8 mouse cellular contexts compared by ENCODE assay signal in the genomic region with DNA sequence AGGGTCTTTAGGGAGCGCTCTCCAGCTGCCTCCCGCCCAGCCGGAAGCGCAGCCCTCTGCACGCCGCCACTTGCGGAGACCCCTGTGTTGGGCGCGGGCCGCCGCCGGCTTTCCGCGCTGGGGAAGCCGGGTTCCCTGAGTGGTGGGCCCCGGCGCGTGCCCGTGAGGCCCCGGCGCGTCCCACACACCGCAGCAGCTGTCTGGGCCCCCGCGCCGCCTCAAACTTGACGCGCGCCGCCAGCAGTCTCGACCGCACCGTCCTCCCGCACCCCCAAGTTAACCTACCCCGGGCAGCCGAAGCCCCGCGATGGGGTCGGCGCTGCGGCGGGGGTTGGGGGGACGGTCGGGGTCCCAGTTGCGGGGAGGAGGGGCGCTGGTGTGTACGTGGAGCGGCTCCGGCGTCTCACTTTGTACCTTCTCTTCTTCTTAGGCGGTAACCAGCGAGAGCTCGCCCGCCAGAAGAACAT. TPM values are rescaled to one million over a fixed set of nuclear protein-coding genes. Genes with fewer than 3 reads are reported as not detected.
DNase-seq lines count a peak whose midpoint lies in the region; ATAC-seq and TF ChIP-seq lines count a peak whose summit lies in the region.

No protein-coding gene starts in this region.

- ATAC-seq in Patski, result peak; percentile 0
- peak; percentile 83 for ATAC-seq in forebrain, embryonic 15.5 days (replicated peaks)
- no peak; the same call in 1 of the 2 replicates for ATAC-seq in megakaryocyte progenitor cell, adult 5-6 weeks (replicated peaks; ENCODE audit: poor library complexity)

- H3K4me2 ChIP-seq in forebrain, embryonic 15.5 days (replicated peaks), result peak overlapping the region; percentile 73

- H3K36me3 ChIP-seq in kidney, adult 2 months (ENCODE audit: control insufficient read depth, insufficient read depth, low read length), result peaks cover 4% of the 10 kb centered on the region
- peaks cover 16% of the 10 kb centered on the region for H3K36me3 ChIP-seq in forebrain, embryonic 15.5 days
- peaks cover 19% of the 10 kb centered on the region for H3K36me3 ChIP-seq in liver, adult 2 months (ENCODE audit: control insufficient read depth, insufficient read depth, low read length)

- POLR2A ChIA-PET in Patski (lab: Charles Lee), result interaction anchor here (0.6 to 1.5 kb wide), 3 partner anchors 9 to 30 kb away, joined by 3 to 4 read pairs (median 4); no protein-coding TSS in a partner anchor

- under 1% methylated on average over 54 of the region's 54 CpGs for WGBS in kidney, adult 2 months
- WGBS in forebrain, embryonic 15.5 days, result 1% methylated on average over 48 of the region's 54 CpGs
- WGBS in liver, adult 2 months, result under 1% methylated on average over 54 of the region's 54 CpGs
- under 1% methylated on average over 54 of the region's 54 CpGs for WGBS in olfactory bulb, adult 2 months

- H3K4me3 ChIP-seq in kidney, adult 2 months (ENCODE audit: insufficient read depth, low read depth, low read length), result peak overlapping the region; percentile 93
- H3K4me3 ChIP-seq in forebrain, embryonic 15.5 days, result peak overlapping the region; percentile 69
- peak overlapping the region; percentile 84 for H3K4me3 ChIP-seq in liver, adult 2 months (ENCODE audit: insufficient read depth, low read depth, low read length)
- peak overlapping the region; percentile 89 for H3K4me3 ChIP-seq in olfactory bulb, adult 2 months (ENCODE audit: insufficient read depth, low read depth, low read length)

- peaks cover 9% of the 10 kb centered on the region; the same call in 1 of the 2 replicates for H3K79me2 ChIP-seq in liver, adult 2 months (ENCODE audit: control insufficient read depth, insufficient read depth, low read length)

- peak overlapping the region; percentile 81 for H3K9ac ChIP-seq in forebrain, embryonic 15.5 days (replicated peaks)
- H3K9ac ChIP-seq in liver, adult 2 months (ENCODE audit: low read depth, low read length), result peak overlapping the region; percentile 98

- DNase-seq in kidney, adult 2 months, result no peak
- DNase-seq in kidney, postnatal 36 days, result no peak
- DNase-seq in Patski (ENCODE audit: low read depth, low spot score), result no peak
- no peak for DNase-seq in liver, adult 2 months (ENCODE audit: extremely low read depth, low read depth, low spot score)
- no peak for DNase-seq in c-Kit-positive CD71-positive TER-119-positive erythroid progenitor cells, embryonic 14.5 days (ENCODE audit: low spot score)

- CTCF ChIA-PET in Patski (lab: Charles Lee), result interaction anchor here (1.3 kb wide), 1 partner anchor 39 kb away, joined by 3 read pairs; no protein-coding TSS in a partner anchor

- TF ChIP-seq CTCF in kidney, adult 2 months (conservative IDR thresholded peaks at IDR 0.05; ENCODE audit: insufficient read depth, insufficient read length, low read depth, low read length), result no peak
- TF ChIP-seq CTCF in Patski (IDR thresholded peaks at IDR 0.05), result no peak
- no peak for TF ChIP-seq CTCF in liver, adult 2 months (IDR thresholded peaks at IDR 0.05; ENCODE audit: low read depth, low read length)
- no peak for TF ChIP-seq CTCF in olfactory bulb, adult 2 months (IDR thresholded peaks at IDR 0.05; ENCODE audit: insufficient read depth, low read depth, low read length)

- in situ Hi-C loops in Patski (cut with MboI; ENCODE audit: low pct_unique_long_range_greater_than_20kb), result no loop called here

- no peak for TF ChIP-seq POLR2A in kidney, adult 2 months (IDR thresholded peaks at IDR 0.05; ENCODE audit: low read depth, low read length)
- no peak for TF ChIP-seq POLR2A in liver, adult 2 months (IDR thresholded peaks at IDR 0.05; ENCODE audit: extremely low read depth, insufficient read depth, low read length)
- no peak for TF ChIP-seq POLR2A in olfactory bulb, adult 2 months (IDR thresholded peaks at IDR 0.05; ENCODE audit: insufficient read depth, low read depth, low read length)

- H3K4me1 ChIP-seq in kidney, adult 2 months (ENCODE audit: control insufficient read depth, insufficient read depth, low read length), result peaks cover 13% of the 10 kb centered on the region; the same call in 1 of the 2 replicates
- H3K4me1 ChIP-seq in forebrain, embryonic 15.5 days, result peaks cover 23% of the 10 kb centered on the region
- peaks cover 10% of the 10 kb centered on the region for H3K4me1 ChIP-seq in liver, adult 2 months (ENCODE audit: control insufficient read depth, insufficient read depth, low read length)
- peaks cover 10% of the 10 kb centered on the region for H3K4me1 ChIP-seq in olfactory bulb, adult 2 months (ENCODE audit: control insufficient read depth, insufficient read depth, low read length)

- H3K27ac ChIP-seq in kidney, adult 2 months (ENCODE audit: insufficient read depth, low read depth, low read length), result peak overlapping the region; percentile 95
- peak overlapping the region; percentile 95 for H3K27ac ChIP-seq in forebrain, embryonic 15.5 days (replicated peaks)
- peak overlapping the region; percentile 80 for H3K27ac ChIP-seq in liver, adult 2 months (replicated peaks; ENCODE audit: insufficient read depth, low read depth, low read length)
- H3K27ac ChIP-seq in olfactory bulb, adult 2 months (ENCODE audit: insufficient read depth, low read depth, low read length), result peak overlapping the region; percentile 84

- H3K27me3 ChIP-seq in kidney, adult 2 months (replicated peaks; ENCODE audit: control insufficient read depth, insufficient read depth, low read length), result no peaks in the 10 kb centered on the region
- no peaks in the 10 kb centered on the region for H3K27me3 ChIP-seq in Patski
- no peaks in the 10 kb centered on the region for H3K27me3 ChIP-seq in forebrain, embryonic 15.5 days
- H3K27me3 ChIP-seq in liver, adult 2 months (ENCODE audit: control insufficient read depth, insufficient read depth, low read length), result no peaks in the 10 kb centered on the region

- H3K9me3 ChIP-seq in forebrain, embryonic 15.5 days, result no peaks in the 10 kb centered on the region

RNA-seq across cellular contexts. Expression of a gene that starts 0.6 kb away (rescaled TPM):
- polyA plus RNA-seq in kidney, adult 2 months (2012; rRNA removed), result 392 and 400 TPM in 2 replicates
- polyA plus RNA-seq in Patski (2021), result 667 TPM
- 330 and 368 TPM in 2 replicates for polyA plus RNA-seq in forebrain, embryonic 15.5 days (2015; fragmentation: Nextera tagmentation; extraction: Ambion mirVana)
- 56.6 and 81.7 TPM in 2 replicates for total RNA-seq in liver, adult 2 months (2014; rRNA removed)
- 200 and 211 TPM in 2 replicates for polyA plus RNA-seq in liver, adult 2 months (2012; rRNA removed)
- polyA plus RNA-seq in olfactory bulb, adult 2 months (2012; ENCODE audit: insufficient read depth, insufficient read length, low replicate concordance, missing spikeins), result not detected in 2 replicates
- 273 and 317 TPM in 2 replicates for total RNA-seq in megakaryocyte progenitor cell, adult 5-6 weeks (2015)
- total RNA-seq in megakaryocyte progenitor cell, adult 5-6 weeks (2017), result 230 and 255 TPM in 2 replicates

RNA-seq across cellular contexts. Expression of a gene that starts 3.5 kb away (rescaled TPM):
- polyA plus RNA-seq in kidney, adult 2 months (2012; rRNA removed), result 6.4 and 6.5 TPM in 2 replicates
- 11.3 TPM for polyA plus RNA-seq in Patski (2021)
- polyA plus RNA-seq in forebrain, embryonic 15.5 days (2015; fragmentation: Nextera tagmentation; extraction: Ambion mirVana), result 112 TPM in 2 replicates
- 21.1 and 27.4 TPM in 2 replicates for total RNA-seq in liver, adult 2 months (2014; rRNA removed)
- 3.5 and 4.8 TPM in 2 replicates for polyA plus RNA-seq in liver, adult 2 months (2012; rRNA removed)
- polyA plus RNA-seq in olfactory bulb, adult 2 months (2012; ENCODE audit: insufficient read depth, insufficient read length, low replicate concordance, missing spikeins), result 611 TPM in 1 of 2 replicates, not detected in the other
- total RNA-seq in megakaryocyte progenitor cell, adult 5-6 weeks (2015), result 102 and 117 TPM in 2 replicates
- total RNA-seq in megakaryocyte progenitor cell, adult 5-6 weeks (2017), result 106 and 130 TPM in 2 replicates

RNA-seq across cellular contexts. Expression of a gene that starts 5.5 kb away (rescaled TPM):
- 17.2 and 17.8 TPM in 2 replicates for polyA plus RNA-seq in kidney, adult 2 months (2012; rRNA removed)
- 1.6 TPM for polyA plus RNA-seq in Patski (2021)
- 1.8 and 1.9 TPM in 2 replicates for polyA plus RNA-seq in forebrain, embryonic 15.5 days (2015; fragmentation: Nextera tagmentation; extraction: Ambion mirVana)
- 3.2 and 6.0 TPM in 2 replicates for total RNA-seq in liver, adult 2 months (2014; rRNA removed)
- polyA plus RNA-seq in liver, adult 2 months (2012; rRNA removed), result 1.9 and 2.2 TPM in 2 replicates
- not detected in 2 replicates for polyA plus RNA-seq in olfactory bulb, adult 2 months (2012; ENCODE audit: insufficient read depth, insufficient read length, low replicate concordance, missing spikeins)
- 0.39 and 0.42 TPM in 2 replicates for total RNA-seq in megakaryocyte progenitor cell, adult 5-6 weeks (2015)
- not detected in 2 replicates for total RNA-seq in megakaryocyte progenitor cell, adult 5-6 weeks (2017)

RNA-seq across cellular contexts. Expression of a gene that starts 7.0 kb away (rescaled TPM):
- polyA plus RNA-seq in kidney, adult 2 months (2012; rRNA removed), result 0.44 and 0.54 TPM in 2 replicates
- polyA plus RNA-seq in Patski (2021), result 0.68 TPM
- polyA plus RNA-seq in forebrain, embryonic 15.5 days (2015; fragmentation: Nextera tagmentation; extraction: Ambion mirVana), result 1.3 and 1.6 TPM in 2 replicates
- total RNA-seq in liver, adult 2 months (2014; rRNA removed), result not detected in 2 replicates
- polyA plus RNA-seq in liver, adult 2 months (2012; rRNA removed), result 0.11 TPM in 2 replicates
- polyA plus RNA-seq in olfactory bulb, adult 2 months (2012; ENCODE audit: insufficient read depth, insufficient read length, low replicate concordance, missing spikeins), result not detected in 2 replicates
- total RNA-seq in megakaryocyte progenitor cell, adult 5-6 weeks (2015), result not detected in 2 replicates
- 0.74 and 1.5 TPM in 2 replicates for total RNA-seq in megakaryocyte progenitor cell, adult 5-6 weeks (2017)

RNA-seq across cellular contexts. Expression of a gene that starts 24.3 kb away (rescaled TPM):
- 3.3 and 4.9 TPM in 2 replicates for polyA plus RNA-seq in kidney, adult 2 months (2012; rRNA removed)
- polyA plus RNA-seq in Patski (2021), result 35.3 TPM
- 69.9 and 73.1 TPM in 2 replicates for polyA plus RNA-seq in forebrain, embryonic 15.5 days (2015; fragmentation: Nextera tagmentation; extraction: Ambion mirVana)
- 7.4 and 9.0 TPM in 2 replicates for total RNA-seq in liver, adult 2 months (2014; rRNA removed)
- polyA plus RNA-seq in liver, adult 2 months (2012; rRNA removed), result 1.4 and 1.7 TPM in 2 replicates
- polyA plus RNA-seq in olfactory bulb, adult 2 months (2012; ENCODE audit: insufficient read depth, insufficient read length, low replicate concordance, missing spikeins), result not detected in 2 replicates
- 34.8 and 37.2 TPM in 2 replicates for total RNA-seq in megakaryocyte progenitor cell, adult 5-6 weeks (2015)
- total RNA-seq in megakaryocyte progenitor cell, adult 5-6 weeks (2017), result 39.6 and 51.1 TPM in 2 replicates
